Mouse (Mus musculus) heart, adult 8-10 months (tissue): ENCODE measurements around the gene E030030I06Rik. TPM values are rescaled to one million over a fixed set of nuclear protein-coding genes. Genes with fewer than 3 reads are reported as not detected.
"Not testable (repeated sequence)": the region's sequence is repeated elsewhere in the genome, so short reads cannot be mapped to it uniquely, and the experiment has no call there.

ENCODE experiments used
- DNase-seq: peaks from one replicate; pipeline ENCODE4 v3.0.0; 2022; ENCODE audit warnings: low spot score
- total RNA-seq, 4 experiments: library from RNA; stranded (reverse); gene quantifications; 2 replicates each; pipeline ENCODE4 v1.2.4; 2022

E030030I06Rik gene
- total RNA-seq, 4 experiments from 2014 or later = 0.22 to 1.7 (median 1.1) TPM

DNA sequence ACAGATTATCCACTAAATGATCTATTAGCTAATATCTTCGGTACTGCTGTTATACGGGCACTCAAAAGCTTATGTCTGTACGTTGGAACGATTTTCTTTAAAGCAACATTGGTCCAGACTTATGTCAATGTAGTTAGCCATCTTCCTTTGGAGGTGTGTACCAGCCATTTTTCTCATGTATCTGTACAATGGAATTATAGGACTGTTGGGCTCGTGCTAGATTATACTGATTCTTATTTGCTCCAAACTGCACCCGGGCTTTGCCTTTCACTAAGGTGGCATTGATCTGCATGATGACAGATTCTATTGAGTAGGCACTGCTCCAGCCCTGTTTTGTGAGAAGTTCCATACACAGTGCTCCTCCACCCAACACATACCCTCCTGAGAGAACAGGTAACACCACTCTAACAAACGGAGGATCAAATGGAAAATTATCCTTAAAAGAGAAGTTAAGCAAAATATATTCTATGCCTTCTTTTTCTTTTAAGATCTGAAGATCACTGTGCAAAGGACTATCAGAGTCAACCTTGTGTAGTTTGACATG, 4.1 kb upstream of the E030030I06Rik start:
- not testable (repeated sequence) for DNase-seq

DNA sequence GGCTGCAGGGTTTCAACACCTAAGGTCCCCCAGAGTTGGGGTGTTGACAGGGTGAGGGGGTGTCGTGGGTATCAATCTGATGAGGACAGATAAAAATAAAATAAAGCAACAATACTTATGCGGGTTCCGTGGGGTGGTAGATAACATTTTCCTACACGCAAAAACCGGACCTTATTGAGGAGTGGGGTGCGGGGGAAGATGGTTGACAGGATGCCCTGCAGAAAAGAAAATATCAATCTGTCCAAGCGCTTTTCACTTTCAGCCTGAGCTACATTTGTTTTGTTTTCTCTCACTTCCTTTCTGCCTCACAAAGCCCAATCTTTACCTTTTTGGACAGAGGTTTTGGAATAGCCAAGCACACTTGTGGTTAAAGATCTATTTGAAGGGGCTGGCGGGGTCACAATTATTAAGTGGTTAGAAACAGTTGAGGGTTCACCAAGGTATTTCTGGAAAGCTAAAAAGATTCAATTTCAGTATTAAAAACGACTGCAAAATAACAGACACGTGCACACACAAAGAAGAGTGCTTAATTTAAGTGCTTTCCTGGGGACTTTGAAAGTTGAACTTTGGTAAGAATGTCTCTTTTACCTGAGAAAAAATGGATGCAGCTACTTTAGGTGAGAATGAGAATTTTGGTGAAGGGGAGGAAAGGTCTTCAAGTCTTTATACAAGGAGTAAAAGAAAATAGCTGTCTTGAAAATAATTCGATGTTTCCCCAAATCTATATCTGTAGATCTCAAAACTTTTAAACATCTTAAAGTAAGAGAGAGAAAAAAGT, 3.0 kb upstream of the E030030I06Rik start:
- DNase-seq = not testable (repeated sequence)

DNA sequence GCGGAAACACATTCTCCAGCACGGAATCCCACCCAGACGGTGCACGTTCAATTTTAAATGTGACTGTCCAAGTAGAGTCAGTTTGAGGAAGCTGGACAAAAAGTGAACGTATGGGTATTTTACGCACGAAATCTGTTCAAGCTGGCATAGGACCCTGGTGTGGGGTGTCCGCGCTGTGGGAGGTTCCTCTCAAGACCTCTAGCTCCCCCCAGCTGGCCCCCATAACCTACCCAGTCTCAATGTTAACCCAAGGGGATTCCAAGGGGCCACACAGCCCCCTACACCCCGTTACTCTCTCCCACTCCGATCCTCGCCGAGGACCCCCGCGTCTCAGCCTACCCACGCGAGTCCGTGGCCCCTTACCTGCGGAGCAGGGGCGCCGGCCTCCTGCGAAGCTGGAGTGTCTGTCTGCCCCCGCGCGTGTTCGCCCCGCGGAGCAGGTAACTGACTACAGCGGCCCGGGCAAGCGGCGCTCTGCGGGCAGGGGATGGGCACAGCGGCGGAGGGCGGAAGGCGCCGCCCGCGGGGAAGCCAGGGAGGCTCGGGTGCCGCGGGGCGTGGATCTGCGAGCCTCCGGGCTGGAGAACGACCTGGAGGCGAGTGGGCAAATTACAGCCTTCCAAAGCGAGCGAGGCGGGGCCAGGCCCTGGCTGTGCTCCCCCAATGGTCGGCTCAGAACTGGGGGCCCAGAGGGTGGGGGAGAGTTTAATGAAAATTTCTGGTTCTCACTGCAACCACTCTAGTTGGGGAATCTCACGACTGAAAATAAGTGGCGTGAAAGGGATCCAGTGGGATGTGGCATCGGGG, 2.2 kb upstream of the E030030I06Rik start:
- not testable (repeated sequence) for DNase-seq

DNA sequence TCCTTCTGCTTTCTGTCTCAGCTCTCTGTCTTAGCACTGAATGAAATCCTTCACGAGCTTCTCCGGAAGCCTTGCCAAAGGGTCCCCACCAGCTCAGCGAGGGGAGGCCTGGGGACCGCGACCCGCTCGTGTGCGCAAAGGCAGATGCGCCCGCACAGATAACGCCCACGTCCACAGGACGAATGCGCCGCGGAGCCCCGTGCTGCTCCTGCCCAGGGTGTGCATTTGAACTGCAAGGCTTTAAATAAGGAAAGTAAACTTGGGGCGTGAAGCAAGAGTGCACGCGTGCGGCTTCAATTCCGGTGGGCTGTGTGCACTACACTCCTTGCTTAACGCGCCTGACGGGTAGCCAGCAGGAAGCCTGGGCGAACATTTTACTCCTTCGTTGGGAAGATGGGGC, 1.5 kb upstream of the E030030I06Rik start:
- DNase-seq = no peak

DNA sequence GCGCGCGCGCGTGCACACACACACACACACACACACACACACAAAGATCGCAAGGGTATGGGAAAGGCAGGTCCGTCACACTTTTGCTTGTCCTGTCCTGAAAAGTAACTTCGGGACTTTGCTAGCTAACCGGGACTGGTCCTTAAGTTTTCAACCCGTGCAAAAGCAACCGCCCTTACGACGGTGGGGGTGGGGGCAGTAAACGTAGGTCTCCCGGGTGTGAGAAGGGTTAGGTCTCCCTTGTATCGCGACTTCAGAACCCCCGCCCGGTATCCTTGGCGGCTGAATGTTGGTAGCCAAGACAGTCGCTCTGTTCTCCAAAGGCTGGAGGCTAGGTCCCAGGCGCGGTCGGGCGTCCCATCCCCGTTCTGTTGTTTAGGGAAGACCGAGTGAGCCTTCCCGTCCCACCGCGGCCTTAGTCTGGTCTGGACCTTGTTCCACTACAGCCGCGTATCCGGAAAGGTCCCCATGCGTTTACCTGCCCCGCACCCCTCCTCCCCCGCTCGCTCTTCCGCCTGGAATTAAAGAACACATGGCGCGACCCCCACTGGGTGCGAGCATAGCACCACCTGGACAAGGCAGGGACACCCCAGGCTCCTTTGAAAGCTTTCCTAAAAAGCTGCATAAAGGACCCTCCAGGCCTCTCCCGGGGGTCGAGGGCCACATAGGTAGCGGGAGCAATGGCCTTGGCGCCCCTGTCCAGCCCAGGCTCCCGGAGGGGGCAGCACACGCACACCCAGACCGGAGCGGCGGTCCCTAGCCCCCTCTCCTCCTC, 808 bp upstream of the E030030I06Rik start:
- DNase-seq = no peak

DNA sequence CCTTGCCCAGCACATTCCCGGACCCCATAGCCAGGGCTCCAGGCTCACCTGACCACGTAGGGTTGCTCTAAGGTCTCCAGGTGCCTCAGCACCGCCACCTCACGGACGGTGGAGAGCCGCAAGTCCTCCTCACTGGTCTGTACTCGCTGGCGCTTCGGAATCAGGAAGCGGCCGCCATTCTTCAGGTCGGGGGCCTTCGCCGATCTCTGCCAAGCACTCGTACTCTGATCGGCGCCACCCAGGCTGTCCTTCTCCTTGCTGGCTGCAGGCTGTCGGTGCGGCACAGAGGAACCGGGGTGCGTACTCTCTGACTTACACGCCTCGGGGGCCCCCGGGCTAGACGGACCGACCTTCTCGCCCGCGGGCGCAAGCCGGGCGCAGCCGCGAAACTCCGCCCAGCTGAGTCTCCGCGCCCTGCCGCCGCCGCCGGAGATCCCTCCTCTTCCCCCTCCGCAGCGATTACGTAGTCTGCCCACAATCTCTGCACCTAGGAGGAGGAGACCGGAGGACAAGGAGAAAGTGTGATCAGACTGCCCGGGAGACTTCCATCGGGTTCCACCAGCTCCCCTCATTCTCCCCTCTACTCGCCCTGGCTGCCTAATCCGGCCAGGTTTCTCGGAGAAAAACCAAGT, 513 bp downstream of the E030030I06Rik start:
- peak; percentile 82 for DNase-seq

DNA sequence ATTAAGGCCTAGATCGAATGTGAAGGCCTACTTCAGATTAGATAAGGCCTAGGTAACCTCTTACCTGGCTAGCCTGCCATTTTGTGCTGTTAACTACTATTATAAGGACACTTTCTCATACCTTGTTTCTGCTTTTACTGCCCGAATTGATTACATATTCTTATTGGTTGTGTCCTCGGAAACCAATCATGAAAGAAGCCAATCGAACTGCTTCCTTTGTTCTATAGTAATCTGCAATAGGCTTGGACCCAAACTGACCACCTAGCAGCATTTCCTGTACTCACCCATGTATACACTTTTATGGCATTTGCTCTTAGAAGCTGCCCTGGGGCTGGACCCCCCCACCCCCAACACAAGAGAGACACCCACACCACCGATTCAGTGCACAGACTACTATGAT, 6.1 kb downstream of the E030030I06Rik start:
- DNase-seq = no peak

DNA sequence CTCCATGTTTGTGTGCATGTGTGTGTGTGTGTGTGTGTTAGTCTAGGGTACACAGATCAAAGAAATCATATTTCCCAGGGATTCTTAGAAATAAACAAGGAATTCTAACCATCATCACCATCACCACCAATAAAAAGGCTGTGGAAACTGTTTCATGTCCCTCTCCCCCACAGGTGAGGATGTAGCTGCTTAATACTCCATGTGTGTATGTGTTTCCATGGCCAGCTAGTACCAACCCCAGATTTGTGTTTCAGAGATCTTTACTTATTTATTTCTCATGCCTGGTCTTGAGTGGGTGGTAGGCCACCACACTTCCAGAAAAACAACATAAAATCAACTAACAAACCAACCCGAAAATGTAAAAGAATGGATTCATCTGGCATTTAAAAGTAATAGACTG, 6.9 kb downstream of the E030030I06Rik start:
- DNase-seq = not testable (repeated sequence)

DNA sequence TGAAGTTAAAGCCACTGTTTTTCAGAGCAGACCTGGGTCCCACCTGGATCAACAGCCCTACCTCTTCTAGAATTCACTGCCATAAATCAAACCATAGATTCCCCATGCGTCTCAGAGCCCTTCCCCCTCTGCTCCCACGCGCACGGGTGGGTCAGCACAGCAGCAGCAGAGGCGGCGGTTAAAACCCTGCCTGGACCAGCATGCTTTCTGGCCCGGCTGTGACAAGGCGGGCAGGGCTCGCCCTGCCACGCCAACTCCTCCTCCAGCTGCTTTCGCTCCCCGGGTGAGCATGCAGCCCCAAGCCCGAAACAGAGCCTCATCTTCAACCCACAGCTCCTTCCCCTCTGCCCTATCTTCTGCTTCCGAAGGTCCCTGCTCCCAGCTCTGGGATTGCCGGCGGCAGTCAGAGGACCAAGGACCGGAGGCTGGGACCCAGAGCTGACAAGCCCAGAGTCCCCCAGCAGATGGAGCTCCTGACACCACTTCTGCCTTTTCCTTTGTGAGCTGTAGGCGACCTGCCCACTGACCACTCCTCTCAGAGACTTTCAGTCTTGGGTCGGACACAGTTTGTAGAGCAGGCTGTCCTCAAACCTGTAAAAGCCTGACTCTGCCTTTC, 8.3 kb downstream of the E030030I06Rik start:
- DNase-seq = peak; percentile 78

DNA sequence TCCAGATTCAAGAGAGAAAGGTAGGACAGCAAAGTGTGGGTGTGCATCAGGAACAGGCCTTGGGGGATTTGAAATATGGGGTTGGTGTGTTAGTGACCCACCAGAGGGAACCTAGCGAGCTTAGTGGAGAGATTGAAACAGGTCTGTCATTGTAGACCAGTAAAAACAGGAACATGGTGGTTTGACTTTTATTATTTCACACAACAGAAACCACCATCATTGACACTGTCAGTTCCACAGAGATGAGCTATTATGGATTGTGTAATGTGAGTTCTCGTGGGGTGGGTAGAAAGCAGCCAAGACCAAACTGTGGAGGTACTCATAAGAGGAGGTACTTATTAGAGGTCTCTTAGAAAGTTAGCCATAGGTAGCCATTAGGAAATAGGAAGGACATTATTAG, 74.5 kb downstream of the E030030I06Rik start:
- DNase-seq = no peak

DNA sequence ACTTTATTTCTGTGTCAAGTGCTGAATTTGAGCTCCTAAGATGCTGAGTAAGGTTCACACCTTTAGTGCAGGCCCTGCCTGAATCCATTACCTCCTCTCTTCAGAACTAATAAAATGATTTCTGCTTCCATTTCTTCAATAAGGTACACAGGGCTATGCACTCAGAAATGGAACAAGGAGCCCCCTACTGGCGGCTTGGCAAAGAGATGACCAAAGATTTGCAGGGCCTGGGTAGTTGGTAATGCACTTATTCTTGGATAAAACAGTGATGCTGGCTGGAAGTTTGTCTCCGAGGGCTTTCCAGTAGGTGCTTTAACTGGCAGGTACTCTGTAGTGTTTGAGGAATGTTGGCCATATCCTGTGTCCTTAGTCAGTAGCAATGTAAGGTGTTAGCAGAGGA, 76.3 kb downstream of the E030030I06Rik start:
- DNase-seq = no peak

DNA sequence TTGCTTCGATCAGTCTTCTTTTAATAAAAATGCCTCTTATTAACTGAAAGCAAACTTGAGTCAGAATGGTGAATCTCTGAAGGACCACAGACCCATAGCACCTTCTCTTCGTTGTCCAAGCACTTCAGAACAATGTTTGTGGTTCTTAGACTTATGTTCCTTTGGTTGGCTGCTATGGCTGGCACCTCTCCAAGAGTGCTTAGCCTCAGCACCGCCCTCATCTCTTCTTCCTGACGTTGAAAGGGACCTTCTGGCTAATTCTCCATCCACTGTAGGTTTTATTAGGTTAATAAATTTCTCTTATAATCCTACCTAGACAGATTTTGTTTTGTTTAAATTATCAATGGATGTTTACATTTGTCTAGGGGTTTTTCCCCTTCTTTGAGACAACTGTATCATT, 78.5 kb downstream of the E030030I06Rik start:
- no peak for DNase-seq

DNA sequence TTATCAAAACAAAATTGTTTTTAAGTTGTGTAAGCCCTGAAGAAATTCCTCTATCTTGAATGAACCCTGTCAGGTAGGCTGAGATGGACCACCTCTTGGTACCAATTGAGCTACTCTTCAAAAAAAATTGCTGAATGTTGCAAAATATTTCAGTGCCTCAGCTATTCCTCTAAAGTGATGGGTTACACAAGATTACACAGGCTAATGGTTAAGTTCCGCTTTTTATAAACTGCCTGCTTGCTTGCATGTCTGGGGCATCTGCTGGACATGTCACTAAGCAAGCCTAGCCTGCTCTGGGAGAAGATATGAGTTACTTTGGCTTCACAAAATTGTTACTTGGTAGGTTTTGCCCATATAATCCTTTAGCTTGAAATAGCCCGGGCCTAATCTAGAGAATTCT, 78.9 kb downstream of the E030030I06Rik start:
- no peak for DNase-seq

DNA sequence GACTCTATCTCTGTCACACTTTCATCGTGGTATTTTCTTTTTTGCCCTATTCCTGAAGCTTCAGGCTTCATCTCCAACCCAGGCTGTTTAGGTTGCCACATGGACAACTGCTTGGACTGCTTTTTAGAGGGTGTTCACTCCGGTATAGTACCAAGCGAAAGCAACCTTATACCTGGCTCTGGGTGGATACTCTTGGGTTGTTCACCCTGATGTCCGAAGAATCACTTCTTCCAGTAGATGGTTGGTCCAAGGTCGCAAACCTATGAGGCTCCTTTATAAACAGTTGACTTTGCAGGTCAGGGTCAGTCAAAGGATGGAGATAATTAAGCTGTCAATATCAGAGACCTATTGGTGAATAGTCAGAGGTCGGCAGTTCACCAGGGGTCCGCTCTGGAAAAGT, 81.1 kb downstream of the E030030I06Rik start, which contains the start of gene 4930444G20Rik:
Gene 4930444G20Rik (minus strand): TSS at position 101 of the 400 bp plus-strand sequence.
- DNase-seq = not testable (repeated sequence)

Other genes with a start within 250 kb of the E030030I06Rik start
- gene 4930444G20Rik, start 81.2 kb downstream of the E030030I06Rik start, total RNA-seq = not detected
- not detected for gene Raet1e, start 9.3 kb upstream of the E030030I06Rik start, total RNA-seq
- not detected for gene H60b, start 9.3 kb upstream of the E030030I06Rik start, total RNA-seq
- not detected for gene Raet1d, start 211.3 kb upstream of the E030030I06Rik start, total RNA-seq